Mouse (Mus musculus) CH12.LX (cell line): ENCODE measurements around the gene Epb41. TPM values are rescaled to one million over a fixed set of nuclear protein-coding genes. Genes with fewer than 3 reads are reported as not detected.

ENCODE experiments used
- DNase-seq: peaks from one replicate; pipeline ENCODE4 v3.0.0-alpha.2; 2013; ENCODE audit errors: extremely low read depth
- H3K27ac ChIP-seq: 2 replicates; pipeline ENCODE4 v1.5.1; 2012; ENCODE audit warnings: low read depth, mild to moderate bottlenecking, control low read depth, moderate library complexity; ENCODE audit not compliant: insufficient read depth
- H3K27me3 ChIP-seq: replicated peaks from 2 replicates; pipeline ENCODE3; 2012; ENCODE audit warnings: inconsistent platforms
- H3K36me3 ChIP-seq, 2 experiments: replicated peaks in 1 of 2; 2 replicates each; pipeline versions ENCODE3 to v1.6.1; 2012; ENCODE audit warnings: inconsistent platforms in 1 of 2, low read length in 1 of 2, mild to moderate bottlenecking in 1 of 2, mixed read lengths in 1 of 2, moderate library complexity in 1 of 2; ENCODE audit not compliant: control insufficient read depth in 1 of 2, insufficient read depth in 1 of 2
- H3K4me1 ChIP-seq, 2 experiments: 2 replicates each; pipeline ENCODE4 v1.6.1; 2012; ENCODE audit warnings: inconsistent platforms in 1 of 2, moderate library complexity in 1 of 2; ENCODE audit not compliant: insufficient read depth in 2 of 2, control insufficient read depth in 1 of 2
- H3K4me2 ChIP-seq: 2 replicates; pipeline ENCODE4 v1.6.1; 2012; ENCODE audit warnings: low read depth, mild to moderate bottlenecking, control low read depth; ENCODE audit not compliant: poor library complexity, insufficient read depth, severe bottlenecking
- H3K4me3 ChIP-seq, 3 experiments: fragments of 150-350 bp in 1 of 3; sonication (generic) in 1 of 3; replicated peaks in 1 of 3; 2 replicates each; pipeline versions ENCODE3 to v1.5.1; 2011 to 2012; ENCODE audit warnings: low read depth in 2 of 3, low read length in 2 of 3, mild to moderate bottlenecking in 2 of 3, moderate library complexity in 2 of 3, control low read depth in 1 of 3, improper control_type of control experiment in 1 of 3, inconsistent platforms in 1 of 3, mixed read lengths in 1 of 3; ENCODE audit not compliant: poor library complexity in 1 of 3
- H3K79me2 ChIP-seq: replicated peaks from 2 replicates; pipeline ENCODE4 v1.6.1; 2012; ENCODE audit warnings: mild to moderate bottlenecking, moderate library complexity; ENCODE audit not compliant: control insufficient read depth, poor library complexity, insufficient read depth, severe bottlenecking; ENCODE audit errors: extremely low read depth
- H3K9ac ChIP-seq: 2 replicates; pipeline ENCODE4 v1.6.1; 2012; ENCODE audit warnings: low read depth, mild to moderate bottlenecking, control low read depth, moderate library complexity; ENCODE audit not compliant: insufficient read depth
- H3K9me3 ChIP-seq: replicated peaks from 2 replicates; pipeline ENCODE3; 2012; ENCODE audit warnings: low read length, inconsistent platforms, mixed read lengths
- BHLHE40 ChIP-seq: IDR thresholded peaks from 2 replicates; pipeline ENCODE4 v1.6.1; 2011; ENCODE audit warnings: mild to moderate bottlenecking, low read depth, low read length, improper control_type of control experiment
- CHD1 ChIP-seq: IDR thresholded peaks from 2 replicates; pipeline ENCODE4 v1.6.1; 2012; ENCODE audit warnings: low read depth, low read length, improper control_type of control experiment, inconsistent platforms
- CTCF ChIP-seq, 2 experiments: IDR thresholded peaks in 1 of 2; conservative IDR thresholded peaks in 1 of 2; 2 replicates each; pipeline ENCODE4 v1.5.1; 2011 to 2012; ENCODE audit warnings: low read depth in 2 of 2, low read length in 2 of 2, improper control_type of control experiment in 1 of 2, inconsistent platforms in 1 of 2, mild to moderate bottlenecking in 1 of 2, moderate library complexity in 1 of 2
- GABPA ChIP-seq: IDR thresholded peaks from 2 replicates; pipeline ENCODE4 v1.6.1; 2012; ENCODE audit warnings: low read depth, low read length, improper control_type of control experiment, inconsistent platforms; ENCODE audit not compliant: insufficient replicate concordance
- HCFC1 ChIP-seq: IDR thresholded peaks from 2 replicates; pipeline ENCODE4 v1.6.1; 2012; ENCODE audit warnings: low read depth, mild to moderate bottlenecking, inconsistent platforms, low read length, improper control_type of control experiment
- IRF4 ChIP-seq: IDR thresholded peaks from 2 replicates; pipeline ENCODE4 v1.6.1; 2014; ENCODE audit warnings: low read depth, mild to moderate bottlenecking, inconsistent platforms, low read length, improper control_type of control experiment
- JUND ChIP-seq: conservative IDR thresholded peaks from 2 replicates; pipeline ENCODE4 v1.6.1; 2011; ENCODE audit warnings: low read depth, low read length, improper control_type of control experiment
- KAT2A ChIP-seq: IDR thresholded peaks from 2 replicates; pipeline ENCODE4 v1.6.1; 2012; ENCODE audit warnings: low read length, improper control_type of control experiment, inconsistent platforms; ENCODE audit not compliant: insufficient replicate concordance
- MYC ChIP-seq: IDR thresholded peaks from 2 replicates; pipeline ENCODE4 v1.6.1; 2011; ENCODE audit warnings: low read depth, mild to moderate bottlenecking, improper control_type of control experiment, low read length
- NELFE ChIP-seq: IDR thresholded peaks from 2 replicates; pipeline ENCODE4 v1.6.1; 2011; ENCODE audit warnings: low read depth, low read length, improper control_type of control experiment
- NRF1 ChIP-seq: IDR thresholded peaks from 2 replicates; pipeline ENCODE4 v1.6.1; 2014; ENCODE audit warnings: low read depth, mild to moderate bottlenecking, inconsistent platforms, low read length, improper control_type of control experiment, moderate library complexity
- POLR2A ChIP-seq: IDR thresholded peaks from 2 replicates; pipeline ENCODE4 v1.6.1; 2011; ENCODE audit warnings: low read depth, mild to moderate bottlenecking, improper control_type of control experiment, low read length
- RCOR1 ChIP-seq: conservative IDR thresholded peaks from 2 replicates; pipeline ENCODE4 v1.6.1; 2012; ENCODE audit warnings: low read depth, mild to moderate bottlenecking, inconsistent platforms, low read length, improper control_type of control experiment
- SIN3A ChIP-seq: IDR thresholded peaks from 2 replicates; pipeline ENCODE4 v1.6.1; 2012; ENCODE audit warnings: low read length, improper control_type of control experiment, inconsistent platforms
- TBP ChIP-seq: conservative IDR thresholded peaks from 2 replicates; pipeline ENCODE4 v1.6.1; 2011; ENCODE audit warnings: low read depth, low read length, improper control_type of control experiment
- TCF12 ChIP-seq: IDR thresholded peaks from 2 replicates; pipeline ENCODE4 v1.6.1; 2014; ENCODE audit warnings: low read depth, mild to moderate bottlenecking, inconsistent platforms, low read length, improper control_type of control experiment
- UBTF ChIP-seq: IDR thresholded peaks from 2 replicates; pipeline ENCODE4 v1.6.1; 2012; ENCODE audit warnings: low read depth, mild to moderate bottlenecking, inconsistent platforms, low read length, improper control_type of control experiment, moderate library complexity
- USF2 ChIP-seq: conservative IDR thresholded peaks from 2 replicates; pipeline ENCODE4 v1.6.1; 2011; ENCODE audit warnings: low read depth, low read length, improper control_type of control experiment
- ZC3H11A ChIP-seq: IDR thresholded peaks from 2 replicates; pipeline ENCODE4 v1.6.1; 2012; ENCODE audit warnings: low read depth, mild to moderate bottlenecking, inconsistent platforms, low read length, improper control_type of control experiment
- ZKSCAN1 ChIP-seq: IDR thresholded peaks from 2 replicates; pipeline ENCODE4 v1.6.1; 2012; ENCODE audit warnings: low read depth, inconsistent platforms, low read length, improper control_type of control experiment, borderline replicate concordance
- ZMIZ1 ChIP-seq: IDR thresholded peaks from 2 replicates; pipeline ENCODE4 v1.6.1; 2012; ENCODE audit warnings: low read depth, mild to moderate bottlenecking, inconsistent platforms, low read length, improper control_type of control experiment
- dilution Hi-C: fragments of 300-500 bp; cut with MboI; formaldehyde crosslinking; loops from 2 replicates; pipeline ENCODE4 v1.14.3; 2020; ENCODE audit warnings: low sequenced_read_pairs; ENCODE audit not compliant: extremely low pct_unique_long_range_greater_than_20kb, extremely low pct_ligation_motif_present
- in situ Hi-C: fragments of 300-500 bp; cut with MboI; formaldehyde crosslinking; loops from 3 replicates; pipeline ENCODE4 v1.14.3; 2019; ENCODE audit warnings: low sequenced_read_pairs, low pct_ligation_motif_present, low pct_unique_long_range_greater_than_20kb, mixed read lengths
- polyA plus RNA-seq: library from polyadenylated mRNA; unstranded; fragments of >175 nt; gene quantifications from 2 replicates; pipeline ENCODE4 v1.2.1, GENCODE M21; 2012; ENCODE audit warnings: low read depth; ENCODE audit not compliant: insufficient read length
- total RNA-seq, 2 experiments: library from RNA; depleted of rRNA; stranded (reverse); fragments of 300-350 nt in 1 of 2; fragments of >200 nt in 1 of 2; gene quantifications; 2 replicates each; pipeline ENCODE4 v1.2.3; 2012 to 2014

The Epb41 gene
- total and polyA plus RNA-seq, 3 experiments = 7.1 to 21.6 (median 10.0) TPM

DNA sequence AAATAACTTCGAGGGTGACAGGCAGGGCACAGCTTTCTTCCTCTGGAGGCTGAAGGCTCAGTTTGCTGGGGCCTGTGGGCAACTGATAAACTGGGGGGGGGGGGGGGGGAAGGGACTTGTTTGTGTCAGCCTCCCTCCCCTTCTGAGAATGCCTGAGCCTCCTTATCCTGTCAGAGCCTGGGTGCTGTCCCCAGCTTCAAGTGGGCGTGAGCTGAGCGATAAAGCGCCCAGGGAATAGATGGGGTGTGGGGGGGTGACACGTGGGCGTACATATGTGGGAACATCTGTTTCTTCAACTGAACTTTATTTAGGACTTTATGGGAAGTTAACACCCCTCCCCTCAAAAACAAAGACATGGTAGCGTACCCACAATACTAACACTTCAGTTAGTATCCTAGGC, 2.3 kb upstream of the Epb41 start:
- Histone ChIP-seq H3K9me3 (no peaks in the 10 kb centered on the region), H3K27ac (no peak overlapping the region), H3K9ac (no peak overlapping the region), H3K4me1 (peaks cover 4 to 33% of the 10 kb centered on the region in 2 experiments), H3K4me3 (no peak overlapping the region), H3K4me2 (no peak overlapping the region), H3K36me3 (no peaks in the 10 kb centered on the region), H3K27me3 (no peaks in the 10 kb centered on the region), H3K79me2 (no peaks in the 10 kb centered on the region)
- in situ Hi-C loops (loop anchor here (5.0 to 25.0 kb wide), 3 partner anchors 90 to 435 kb away; partner anchors contain the start of gene Sesn2), dilution Hi-C loops (no loop called here)
- TF ChIP-seq KAT2A = no peak
- TF ChIP-seq ZMIZ1 = no peak
- TF ChIP-seq POLR2A = no peak
- no peak for TF ChIP-seq MYC
- no peak for TF ChIP-seq RCOR1
- TF ChIP-seq USF2 = no peak
- no peak for TF ChIP-seq BHLHE40
- TF ChIP-seq SIN3A = no peak
- TF ChIP-seq TBP = no peak
- no peak for DNase-seq

DNA sequence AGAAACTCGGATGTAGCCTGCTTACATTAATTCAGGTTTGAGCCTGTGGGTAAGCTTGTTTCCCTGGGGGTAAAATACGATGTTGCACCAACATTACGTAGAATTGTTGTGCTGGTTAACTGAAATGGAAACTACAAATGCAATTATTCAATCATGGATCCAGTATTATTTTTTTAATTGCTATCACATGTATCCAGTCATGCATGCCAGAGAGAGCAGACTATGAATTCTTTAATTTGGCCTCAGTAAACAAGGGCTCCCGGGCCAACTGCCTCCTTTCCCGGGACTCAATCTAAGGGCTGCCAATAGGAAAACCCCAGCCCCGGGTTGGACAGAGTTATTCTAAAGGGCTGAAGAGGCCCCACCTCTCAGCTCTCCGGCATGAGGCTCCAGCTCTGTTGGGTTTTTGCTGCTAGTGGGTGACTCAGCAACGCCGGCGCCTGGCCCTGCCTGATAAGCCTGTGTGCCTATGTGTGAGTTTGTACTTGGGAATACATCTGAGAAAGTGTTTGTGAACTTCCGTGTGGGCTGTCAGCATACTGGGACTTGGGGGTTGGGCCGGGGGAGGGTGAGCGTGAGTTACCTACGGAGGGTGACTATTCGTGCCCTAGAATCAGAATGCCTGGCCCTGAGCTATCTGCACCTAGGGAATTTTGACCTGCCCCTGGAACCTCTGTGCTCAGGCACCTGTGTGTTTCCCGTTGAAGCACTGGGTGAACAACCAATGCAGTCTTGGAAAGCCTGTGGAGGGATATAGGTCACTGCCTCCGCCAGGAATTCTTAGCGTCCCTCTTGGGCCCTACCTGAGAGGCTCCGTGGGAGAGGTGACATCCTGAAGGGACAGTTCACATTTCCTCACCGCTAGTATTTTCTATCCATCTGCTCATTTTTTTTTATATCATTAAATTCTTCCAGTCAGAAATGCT, 1.6 kb upstream of the Epb41 start:
- no peaks in the 10 kb centered on the region for H3K9me3 ChIP-seq
- H3K9ac ChIP-seq = no peak overlapping the region
- dilution Hi-C loops (no loop called here), in situ Hi-C loops (loop anchor here (5.0 to 25.0 kb wide), 3 partner anchors 89 to 436 kb away; partner anchors contain the start of gene Sesn2)
- no peak for DNase-seq
- no peak overlapping the region for H3K4me3 ChIP-seq
- H3K36me3 ChIP-seq = no peaks in the 10 kb centered on the region
- TF ChIP-seq CHD1 (no peak), GABPA (no peak), UBTF (no peak), ZC3H11A (no peak), NELFE (no peak), ZKSCAN1 (no peak), HCFC1 (no peak), MYC (no peak), NRF1 (no peak), JUND (no peak), RCOR1 (no peak), POLR2A (no peak), CTCF (conservative IDR thresholded peaks at IDR 0.05 in 1 of 2, IDR thresholded peaks at IDR 0.05 in 1 of 2; ENCODE audit: low read depth in 2 of 2, low read length in 2 of 2) (no peak), IRF4 (no peak), TCF12 (no peak)
- H3K79me2 ChIP-seq = no peaks in the 10 kb centered on the region
- peaks cover 4 to 33% of the 10 kb centered on the region in 2 experiments for H3K4me1 ChIP-seq
- no peaks in the 10 kb centered on the region for H3K27me3 ChIP-seq
- H3K27ac ChIP-seq = no peak overlapping the region
- no peak overlapping the region for H3K4me2 ChIP-seq
